Mouse (Mus musculus) retina, adult 2 months (tissue): ENCODE measurements around the gene Pold1.

Experiments used
- DNase-seq: peaks from one replicate; pipeline ENCODE4 v3.0.0-alpha.2; 2012; ENCODE audit warnings: low read depth, low spot score

Gene Pold1

GRCm38 (mm10) chr7:44582709-44583108, 34.1 kb upstream of the Pold1 start:
- DNase-seq, result no peak

GRCm38 (mm10) chr7:44581637-44582036, 33.0 kb upstream of the Pold1 start:
- DNase-seq, result no peak

- DNase-seq, result no peak
These were observed 27.7 kb upstream of the Pold1 start for GRCm38 (mm10) chr7:44576333-44576844.

- no peak for DNase-seq
These were observed 24.4 kb upstream of the Pold1 start for GRCm38 (mm10) chr7:44572956-44573484.

GRCm38 (mm10) chr7:44572213-44572701, 23.6 kb upstream of the Pold1 start, which contains the start of gene Napsa:
Gene Napsa, plus strand, starts transcription at chr7:44572380.
- no peak for DNase-seq

- no peak for DNase-seq
These were observed 23.2 kb upstream of the Pold1 start for GRCm38 (mm10) chr7:44571811-44572210.

- no peak for DNase-seq
These were observed 22.3 kb upstream of the Pold1 start for GRCm38 (mm10) chr7:44570989-44571388.

- DNase-seq, result no peak
These were observed 20.2 kb upstream of the Pold1 start for GRCm38 (mm10) chr7:44568803-44569202.

GRCm38 (mm10) chr7:44565414-44565813, 16.8 kb upstream of the Pold1 start:
- no peak for DNase-seq

GRCm38 (mm10) chr7:44564486-44564885, 15.8 kb upstream of the Pold1 start:
- no peak for DNase-seq

- DNase-seq, result no peak
These were observed 14.6 kb upstream of the Pold1 start for GRCm38 (mm10) chr7:44563284-44563683.

GRCm38 (mm10) chr7:44560435-44561400, 12.1 kb upstream of the Pold1 start:
- DNase-seq, result peak; percentile 56

GRCm38 (mm10) chr7:44557629-44558028, 9.0 kb upstream of the Pold1 start:
- no peak for DNase-seq

GRCm38 (mm10) chr7:44553826-44554225, 5.2 kb upstream of the Pold1 start, which contains the start of gene Nr1h2:
Gene Nr1h2, minus strand, starts transcription at chr7:44553951.
- DNase-seq, result peak; percentile 93

- DNase-seq, result peak; percentile 61
These were observed 4.6 kb upstream of the Pold1 start for GRCm38 (mm10) chr7:44553196-44553764.

GRCm38 (mm10) chr7:44552141-44552908, 3.7 kb upstream of the Pold1 start:
- DNase-seq, result no peak

GRCm38 (mm10) chr7:44551731-44552130, 3.1 kb upstream of the Pold1 start:
- DNase-seq, result no peak

- DNase-seq, result no peak
These were observed 2.7 kb upstream of the Pold1 start for GRCm38 (mm10) chr7:44551301-44551700.

- no peak for DNase-seq
These were observed 1.7 kb upstream of the Pold1 start for GRCm38 (mm10) chr7:44550409-44550678.

- DNase-seq, result no peak
These were observed 1.2 kb upstream of the Pold1 start for GRCm38 (mm10) chr7:44549621-44550408.

GRCm38 (mm10) chr7:44547725-44548124, 924 bp downstream of the Pold1 start:
- no peak for DNase-seq
